Mouse (Mus musculus): ENCODE measurements around the gene Gm10406. TPM values are rescaled to one million over a fixed set of nuclear protein-coding genes. Genes with fewer than 3 reads are reported as not detected.
"Not testable (repeated sequence)": the region's sequence is repeated elsewhere in the genome, so short reads cannot be mapped to it uniquely, and the experiment has no call there.

Gm10406 gene
- total RNA-seq (2015; ENCODE audit: low replicate concordance) = not detected in 2 replicates
- not detected in 2 replicates for total RNA-seq (2017; ENCODE audit: low replicate concordance)

DNA sequence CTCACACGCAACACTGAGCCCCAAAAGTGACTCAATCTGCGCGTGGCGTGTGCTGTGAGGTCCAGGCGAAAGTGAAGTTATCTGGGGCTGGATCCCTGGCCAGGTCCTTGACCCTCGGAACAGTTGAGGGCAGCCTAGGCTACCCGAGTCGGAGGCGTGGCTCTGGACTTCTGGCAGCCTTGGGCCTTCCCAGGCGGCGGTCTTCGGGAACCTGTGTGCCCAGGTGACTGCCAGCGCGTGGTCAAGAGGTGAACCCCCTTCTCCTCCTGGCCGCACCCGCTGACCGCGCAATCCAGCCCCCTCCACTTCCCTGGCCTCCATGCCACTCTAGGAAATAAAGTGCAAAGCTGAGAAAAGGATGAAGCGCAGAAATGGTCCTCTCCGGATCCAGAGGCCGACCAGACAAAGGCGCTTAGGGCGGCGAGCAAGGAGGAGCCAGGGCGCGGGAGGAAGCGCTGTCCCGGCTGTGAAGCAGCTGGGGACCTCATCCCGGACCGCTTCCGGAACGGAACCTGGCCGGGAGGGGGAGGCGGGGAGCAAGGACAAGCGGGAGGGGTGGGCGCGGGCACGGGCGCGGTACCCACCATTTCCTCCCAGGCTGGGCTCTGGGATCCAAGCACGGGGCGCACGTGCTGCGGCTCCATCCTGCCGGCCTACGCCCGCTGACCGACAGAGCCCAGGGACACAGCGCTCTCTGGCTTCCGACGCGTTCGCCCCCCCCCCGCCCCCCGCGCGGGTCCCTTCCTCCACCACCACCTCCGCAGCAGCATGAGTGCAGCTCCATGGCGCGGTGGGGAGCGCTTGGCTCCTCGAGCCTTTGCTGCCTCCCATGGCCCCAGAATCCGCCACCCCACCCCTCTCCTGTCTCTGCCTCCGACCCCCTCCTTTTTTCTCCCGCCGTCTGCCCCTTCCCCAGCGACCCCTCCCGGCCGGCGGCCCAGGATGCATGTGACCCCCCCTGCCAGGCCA, at the start of gene Gm10406:
Gene Gm10406 (minus strand): TSS at position 669 of the 969 bp plus-strand sequence.
- ATAC-seq (replicated peaks; ENCODE audit: low FRiP score, poor library complexity, severe bottlenecking) = not testable (repeated sequence)

DNA sequence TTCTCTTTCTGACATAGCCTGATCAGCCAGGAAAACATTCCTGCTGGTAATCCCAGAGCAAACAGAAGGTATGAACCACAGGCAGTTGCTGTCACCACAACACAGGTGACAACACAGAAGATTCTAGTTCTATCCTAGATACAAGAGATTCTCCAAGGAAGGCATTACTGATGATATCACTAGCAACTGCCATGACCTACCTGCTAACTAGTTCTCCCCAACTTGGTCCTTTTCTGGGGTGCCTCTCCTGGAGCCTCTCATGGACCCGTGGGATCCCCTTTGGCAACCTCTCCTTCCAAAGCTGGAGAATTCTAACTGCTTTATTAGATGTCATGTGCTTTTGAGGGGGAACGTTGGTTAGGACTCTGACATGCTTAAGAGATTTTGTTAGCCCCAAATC, 17.6 kb upstream of the Gm10406 start, which contains the start of gene Gm3685:
Gene Gm3685 (minus strand): TSS at position 101 of the 400 bp plus-strand sequence.
- ATAC-seq (replicated peaks; ENCODE audit: low FRiP score, poor library complexity, severe bottlenecking) = not testable (repeated sequence)

DNA sequence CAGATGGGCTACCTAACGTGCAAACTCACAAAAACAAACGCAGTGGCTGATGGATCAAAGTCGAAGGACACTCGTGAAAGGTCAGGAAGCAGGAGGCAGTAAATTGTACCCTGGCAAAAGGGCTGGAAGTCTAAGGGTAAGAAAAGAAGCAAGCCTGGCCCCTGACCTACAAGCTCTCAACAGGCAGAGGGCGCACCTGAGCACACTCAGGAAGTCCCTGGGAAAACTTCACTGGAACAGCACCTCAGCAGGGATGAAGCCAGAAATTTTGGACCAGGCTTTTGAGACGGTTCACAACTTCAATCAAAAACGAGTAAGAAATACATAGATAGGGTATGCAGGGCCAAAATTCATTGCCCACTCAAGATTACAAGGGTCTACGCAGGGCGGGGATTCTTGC, 975 bp downstream of the Gm10406 start:
- ATAC-seq (replicated peaks; ENCODE audit: low FRiP score, poor library complexity, severe bottlenecking) = not testable (repeated sequence)

DNA sequence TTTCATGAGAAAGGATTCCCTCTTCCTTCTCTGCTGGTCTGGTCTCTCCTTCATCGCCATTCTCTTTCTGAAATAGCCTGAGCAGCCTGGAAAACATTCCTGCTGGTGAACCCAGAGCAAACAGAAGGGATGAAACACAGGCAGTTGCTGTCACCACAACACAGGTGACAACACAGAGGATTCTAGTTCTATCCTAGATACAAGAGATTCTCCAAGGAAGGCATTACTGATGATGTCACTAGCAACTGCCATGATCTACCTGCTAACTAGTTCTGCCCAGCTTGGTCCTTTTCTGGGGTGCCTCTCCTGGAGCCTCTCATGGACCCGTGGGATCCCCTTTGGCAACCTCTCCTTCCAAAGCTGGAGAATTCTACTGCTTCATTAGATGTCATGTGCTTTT, 53.5 kb downstream of the Gm10406 start, which contains the start of gene Gm6356:
Gene Gm6356 (minus strand): TSS at position 101 of the 400 bp plus-strand sequence.
- not testable (repeated sequence) for ATAC-seq (replicated peaks; ENCODE audit: low FRiP score, poor library complexity, severe bottlenecking)

Other genes with a start within 250 kb of the Gm10406 start
- gene Gm3642, start 187.1 kb downstream of the Gm10406 start, total RNA-seq (2015; ENCODE audit: low replicate concordance) = not detected in 2 replicates
- gene Gm3642, start 187.1 kb downstream of the Gm10406 start, total RNA-seq (2017; ENCODE audit: low replicate concordance) = not detected in 2 replicates
- gene Gm3667, start 137.5 kb downstream of the Gm10406 start, total RNA-seq (2015; ENCODE audit: low replicate concordance) = not detected in 2 replicates
- not detected in 2 replicates for gene Gm3667, start 137.5 kb downstream of the Gm10406 start, total RNA-seq (2017; ENCODE audit: low replicate concordance)
- gene Gm6356, start 53.6 kb downstream of the Gm10406 start, total RNA-seq (2015; ENCODE audit: low replicate concordance) = not detected in 2 replicates
- not detected in 2 replicates for gene Gm6356, start 53.6 kb downstream of the Gm10406 start, total RNA-seq (2017; ENCODE audit: low replicate concordance)
- gene Gm3685, start 17.5 kb upstream of the Gm10406 start, total RNA-seq (2015; ENCODE audit: low replicate concordance) = not detected in 2 replicates
- not detected in 2 replicates for gene Gm3685, start 17.5 kb upstream of the Gm10406 start, total RNA-seq (2017; ENCODE audit: low replicate concordance)
- not detected in 2 replicates for gene Gm3696, start 73.2 kb upstream of the Gm10406 start, total RNA-seq (2015; ENCODE audit: low replicate concordance)
- gene Gm3696, start 73.2 kb upstream of the Gm10406 start, total RNA-seq (2017; ENCODE audit: low replicate concordance) = not detected in 2 replicates
- gene Gm6676, start 98.0 kb upstream of the Gm10406 start, total RNA-seq (2015; ENCODE audit: low replicate concordance) = not detected in 2 replicates
- gene Gm6676, start 98.0 kb upstream of the Gm10406 start, total RNA-seq (2017; ENCODE audit: low replicate concordance) = not detected in 2 replicates
- gene Gm3512, start 147.1 kb upstream of the Gm10406 start, total RNA-seq (2015; ENCODE audit: low replicate concordance) = not detected in 2 replicates
- not detected in 2 replicates for gene Gm3512, start 147.1 kb upstream of the Gm10406 start, total RNA-seq (2017; ENCODE audit: low replicate concordance)
- gene Gm16434, start 167.1 kb upstream of the Gm10406 start, total RNA-seq (2015; ENCODE audit: low replicate concordance) = not detected in 2 replicates
- not detected in 2 replicates for gene Gm16434, start 167.1 kb upstream of the Gm10406 start, total RNA-seq (2017; ENCODE audit: low replicate concordance)
- not detected in 2 replicates for gene Gm3727, start 237.3 kb upstream of the Gm10406 start, total RNA-seq (2015; ENCODE audit: low replicate concordance)
- gene Gm3727, start 237.3 kb upstream of the Gm10406 start, total RNA-seq (2017; ENCODE audit: low replicate concordance) = not detected in 2 replicates